11 mouse cellular contexts compared by ENCODE assay signal in genomic region chr2:17389379-17389778, GRCm38 (mm10).
"Had no signal": no experiment of that assay in that cellular context is flagged by ENCODE, and none has a peak within 500 bp of the region (broad histone marks: within the 10 kb centered on the region; RNA-seq: fewer than 3 reads in every experiment).

No protein-coding gene starts in this region.

- DNase-seq: kidney, adult 18-20 months; kidney, adult 9 months; kidney, postnatal 14 days; kidney, postnatal 4 days; liver; lung, adult 18-20 months; lung, postnatal 10 days; lung, postnatal 36 days; thymus, postnatal 14 days had no signal

- ATAC-seq: liver, embryonic 12.5 days; midbrain, embryonic 15.5 days had no signal
